Mouse (Mus musculus) myocyte (in vitro differentiated cells): ENCODE measurements around the gene Sh3bgr. TPM values are rescaled to one million over a fixed set of nuclear protein-coding genes. Genes with fewer than 3 reads are reported as not detected.

Experiments
- H3K27me3 ChIP-seq: one replicate; pipeline ENCODE4 v1.6.1; 2011; ENCODE audit not compliant: control insufficient read depth, insufficient read depth, insufficient read length
- H3K36me3 ChIP-seq: one replicate; pipeline ENCODE4 v1.6.1; 2011; ENCODE audit not compliant: control insufficient read depth, insufficient read depth
- H3K4me2 ChIP-seq: one replicate; pipeline ENCODE4 v1.6.1; 2011; ENCODE audit warnings: low read depth, control low read depth
- H3K4me3 ChIP-seq: one replicate; pipeline ENCODE4 v1.5.1; 2011; ENCODE audit warnings: mild to moderate bottlenecking, control low read depth, moderate library complexity
- H3K79me2 ChIP-seq: one replicate; pipeline ENCODE4 v1.6.1; 2011; ENCODE audit not compliant: control insufficient read depth, insufficient read depth
- H3ac ChIP-seq: one replicate; pipeline ENCODE4 v1.6.1; 2011; ENCODE audit not compliant: control insufficient read depth, insufficient read length
- CEBPB ChIP-seq: IDR thresholded peaks from 2 replicates; pipeline ENCODE4 v1.6.1; 2011; ENCODE audit warnings: mild to moderate bottlenecking, moderate library complexity; ENCODE audit not compliant: poor library complexity, insufficient read depth, severe bottlenecking
- E2F4 ChIP-seq: IDR thresholded peaks from one replicate; pipeline ENCODE4 v1.6.1; 2011; ENCODE audit warnings: mild to moderate bottlenecking, control low read depth, moderate library complexity; ENCODE audit not compliant: insufficient read depth
- MAX ChIP-seq: IDR thresholded peaks from one replicate; pipeline ENCODE4 v1.6.1; 2011; ENCODE audit warnings: low read depth, mild to moderate bottlenecking, control low read depth
- MYOD1 ChIP-seq, 3 experiments: IDR thresholded peaks; one replicate each; pipeline ENCODE4 v1.6.1; 2011; ENCODE audit warnings: control low read depth in 2 of 3, low read depth in 2 of 3, mild to moderate bottlenecking in 2 of 3, moderate library complexity in 1 of 3; ENCODE audit not compliant: insufficient read length in 2 of 3, control insufficient read depth in 1 of 3
- MYOG ChIP-seq, 3 experiments: IDR thresholded peaks; one replicate each; pipeline ENCODE4 v1.6.1; 2011; ENCODE audit warnings: control low read depth in 2 of 3, low read depth in 2 of 3, mild to moderate bottlenecking in 2 of 3; ENCODE audit not compliant: insufficient read length in 2 of 3, control insufficient read depth in 1 of 3, insufficient read depth in 1 of 3
- POLR2A ChIP-seq: IDR thresholded peaks from one replicate; pipeline ENCODE4 v1.6.1; 2011; ENCODE audit warnings: low read depth, mild to moderate bottlenecking, control low read depth, moderate library complexity; ENCODE audit not compliant: insufficient read length
- POLR2AphosphoS2 ChIP-seq: IDR thresholded peaks from one replicate; pipeline ENCODE4 v1.6.1; 2011; ENCODE audit warnings: low read depth, control low read depth; ENCODE audit not compliant: insufficient read length
- REST ChIP-seq: IDR thresholded peaks from one replicate; pipeline ENCODE4 v1.6.1; 2011; ENCODE audit warnings: mild to moderate bottlenecking, control low read depth, moderate library complexity; ENCODE audit not compliant: insufficient read depth, insufficient read length
- SRF ChIP-seq: IDR thresholded peaks from one replicate; pipeline ENCODE4 v1.6.1; 2011; ENCODE audit warnings: low read depth; ENCODE audit not compliant: control insufficient read depth, insufficient read length
- TCF12 ChIP-seq: IDR thresholded peaks from one replicate; pipeline ENCODE4 v1.6.1; 2011; ENCODE audit warnings: mild to moderate bottlenecking, control low read depth; ENCODE audit not compliant: poor library complexity, insufficient read depth, severe bottlenecking
- TCF3 ChIP-seq: IDR thresholded peaks from one replicate; pipeline ENCODE4 v1.6.1; 2011; ENCODE audit warnings: low read depth, control low read depth; ENCODE audit not compliant: insufficient read length
- USF1 ChIP-seq: IDR thresholded peaks from one replicate; pipeline ENCODE4 v1.6.1; 2011; ENCODE audit warnings: low read depth, mild to moderate bottlenecking, control low read depth, moderate library complexity
- polyA plus RNA-seq: library from polyadenylated mRNA; unstranded; fragments of >200 nt; fragmentation: generic; extraction: Trizol; gene quantifications from one replicate; pipeline ENCODE4 v1.2.1, GENCODE M21; 2012; ENCODE audit warnings: missing spikeins

Gene Sh3bgr
- polyA plus RNA-seq, 1 experiment, result 32.7 TPM

- Histone ChIP-seq H3ac (no peak overlapping the region), H3K79me2 (no peaks in the 10 kb centered on the region), H3K4me3 (no peak overlapping the region), H3K36me3 (no peaks in the 10 kb centered on the region), H3K4me2 (no peak overlapping the region), H3K27me3 (no peaks in the 10 kb centered on the region)
- TF ChIP-seq MYOG (IDR thresholded peaks at IDR 0.05; ENCODE audit: control insufficient read depth in 1 of 3, insufficient read depth in 1 of 3, insufficient read length in 2 of 3, low read depth in 2 of 3), result no peak
- no peak for TF ChIP-seq TCF3
- no peak for TF ChIP-seq POLR2AphosphoS2
- no peak for TF ChIP-seq E2F4
- TF ChIP-seq REST, result no peak
- no peak for TF ChIP-seq MAX
- TF ChIP-seq MYOD1 (IDR thresholded peaks at IDR 0.05; ENCODE audit: control insufficient read depth in 1 of 3, insufficient read length in 2 of 3, low read depth in 2 of 3), result no peak
- no peak for TF ChIP-seq SRF
- TF ChIP-seq USF1, result no peak
- no peak for TF ChIP-seq CEBPB
- TF ChIP-seq TCF12, result no peak
These were observed 43.1 kb upstream of the Sh3bgr start for GRCm38 (mm10) chr16:96157171-96157570.

GRCm38 (mm10) chr16:96158511-96159080, 41.7 kb upstream of the Sh3bgr start:
- no peaks in the 10 kb centered on the region for H3K79me2 ChIP-seq
- no peaks in the 10 kb centered on the region for H3K27me3 ChIP-seq
- H3ac ChIP-seq, result no peak overlapping the region
- no peak overlapping the region for H3K4me2 ChIP-seq
- TF ChIP-seq POLR2A (no peak), MAX (no peak), MYOD1 (IDR thresholded peaks at IDR 0.05; ENCODE audit: control insufficient read depth in 1 of 3, insufficient read length in 2 of 3, low read depth in 2 of 3) (no peak), USF1 (no peak), POLR2AphosphoS2 (no peak), MYOG (IDR thresholded peaks at IDR 0.05; ENCODE audit: control insufficient read depth in 1 of 3, insufficient read depth in 1 of 3, insufficient read length in 2 of 3, low read depth in 2 of 3) (no peak), TCF3 (no peak), TCF12 (no peak), REST (no peak), E2F4 (no peak), SRF (no peak), CEBPB (no peak)
- H3K36me3 ChIP-seq, result no peaks in the 10 kb centered on the region
- no peak overlapping the region for H3K4me3 ChIP-seq

DNA sequence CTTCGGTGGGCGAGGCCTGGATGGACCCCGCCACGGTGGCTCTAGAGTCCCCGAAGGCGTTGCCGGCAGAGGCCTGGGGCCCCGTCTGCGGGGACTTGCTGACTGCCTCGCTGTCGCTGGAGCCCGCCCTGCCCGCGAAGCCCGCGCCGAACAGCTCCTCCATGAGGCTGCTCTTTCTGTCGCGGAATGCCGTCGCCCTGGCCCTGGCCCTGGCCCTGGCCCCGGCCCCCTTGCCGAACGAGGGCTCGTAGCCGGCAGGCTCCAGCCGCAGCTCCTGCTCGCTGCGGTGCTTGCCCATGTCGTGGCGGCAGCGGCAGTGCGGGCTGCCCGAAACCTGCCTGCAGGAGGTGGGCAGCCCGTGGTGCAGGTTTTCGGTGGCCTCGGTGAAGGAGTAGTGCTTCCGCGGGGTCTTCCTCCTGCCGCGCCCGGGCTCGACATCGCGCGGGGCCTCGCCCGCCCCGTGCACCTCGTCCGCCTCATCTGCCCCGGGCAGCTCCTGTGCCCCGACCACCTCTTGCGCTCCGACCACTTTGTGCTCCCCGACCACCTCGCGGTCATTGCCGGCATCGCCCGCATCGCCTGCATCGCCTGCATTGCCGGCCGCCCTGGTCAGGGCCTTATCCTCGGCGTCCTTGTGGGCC, 41.0 kb upstream of the Sh3bgr start:
- Histone ChIP-seq H3K79me2 (no peaks in the 10 kb centered on the region), H3ac (no peak overlapping the region), H3K27me3 (no peaks in the 10 kb centered on the region), H3K4me2 (no peak overlapping the region), H3K36me3 (no peaks in the 10 kb centered on the region), H3K4me3 (no peak overlapping the region)
- no peak for TF ChIP-seq MAX
- TF ChIP-seq SRF, result no peak
- TF ChIP-seq MYOD1 (IDR thresholded peaks at IDR 0.05; ENCODE audit: control insufficient read depth in 1 of 3, insufficient read length in 2 of 3, low read depth in 2 of 3), result no peak
- no peak for TF ChIP-seq POLR2A
- no peak for TF ChIP-seq POLR2AphosphoS2
- TF ChIP-seq CEBPB, result no peak
- TF ChIP-seq MYOG (IDR thresholded peaks at IDR 0.05; ENCODE audit: control insufficient read depth in 1 of 3, insufficient read depth in 1 of 3, insufficient read length in 2 of 3, low read depth in 2 of 3), result no peak
- TF ChIP-seq E2F4, result no peak

DNA sequence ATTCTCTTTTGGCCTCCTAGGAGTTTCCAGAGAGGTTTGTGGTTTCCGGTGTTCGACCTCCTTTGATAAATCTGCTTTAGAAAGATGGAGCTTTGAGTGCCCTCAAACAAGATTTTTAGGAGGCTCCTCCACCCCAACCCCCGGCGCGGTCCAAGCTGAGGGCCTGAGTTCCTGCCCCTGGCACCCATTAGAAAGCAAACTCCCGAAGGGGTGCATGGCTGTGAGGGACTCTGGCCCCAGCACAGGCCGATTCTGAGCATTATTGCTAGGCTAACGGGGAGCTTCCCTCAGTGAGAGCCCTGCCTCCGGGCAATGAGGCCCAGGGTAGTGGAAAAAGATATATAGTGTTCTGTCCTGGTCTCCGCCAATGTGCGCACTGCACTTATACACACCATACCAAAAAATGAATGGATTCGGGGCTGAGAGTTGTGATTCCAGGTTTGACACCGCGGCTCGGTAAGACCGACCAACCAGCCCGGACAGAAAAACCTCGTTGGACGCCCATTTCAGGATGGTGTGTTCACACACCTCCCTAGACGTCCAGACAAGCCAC, 40.4 kb upstream of the Sh3bgr start:
- TF ChIP-seq MYOD1 (IDR thresholded peaks at IDR 0.05; ENCODE audit: control insufficient read depth in 1 of 3, insufficient read length in 2 of 3, low read depth in 2 of 3), result no peak
- no peak for TF ChIP-seq E2F4
- TF ChIP-seq POLR2AphosphoS2, result no peak
- TF ChIP-seq SRF, result no peak
- no peak for TF ChIP-seq POLR2A
- H3K4me3 ChIP-seq, result no peak overlapping the region

More for the DNA sequence above, 40.4 kb upstream of the Sh3bgr start:
- no peaks in the 10 kb centered on the region for H3K36me3 ChIP-seq
- no peak overlapping the region for H3K4me2 ChIP-seq
- H3K79me2 ChIP-seq, result no peaks in the 10 kb centered on the region
- H3K27me3 ChIP-seq, result no peaks in the 10 kb centered on the region
- no peak overlapping the region for H3ac ChIP-seq
